Comparison of ENCODE assay signal across 7 mouse cellular contexts in genomic region chr12:80407824-80408223, GRCm38 (mm10). TPM values are rescaled to one million over a fixed set of nuclear protein-coding genes. Genes with fewer than 3 reads are reported as not detected.
DNase-seq lines count a peak whose midpoint lies in the region; ATAC-seq and TF ChIP-seq lines count a peak whose summit lies in the region.

No protein-coding gene starts in this region.

- H3K79me2 ChIP-seq in MEL (ENCODE audit: control insufficient read depth, insufficient read depth, low read length, poor library complexity), result no peaks in the 10 kb centered on the region

- H3K4me1 ChIP-seq in intestine, embryonic 14.5 days (replicated peaks; ENCODE audit: control insufficient read depth, insufficient read depth, low read length), result no peaks in the 10 kb centered on the region
- no peaks in the 10 kb centered on the region for H3K4me1 ChIP-seq in intestine, embryonic 15.5 days (replicated peaks)
- H3K4me1 ChIP-seq in MEL (ENCODE audit: control insufficient read depth in 1 of 2, insufficient read depth in 2 of 2, low read length in 2 of 2), result no peaks in the 10 kb centered on the region

- peak; percentile 50 for TF ChIP-seq RAD21 in MEL (IDR thresholded peaks at IDR 0.05; ENCODE audit: low read depth, low read length)

- no peak overlapping the region for H3K4me3 ChIP-seq in intestine, embryonic 14.5 days (ENCODE audit: low read depth, low read length)
- H3K4me3 ChIP-seq in intestine, embryonic 15.5 days (replicated peaks), result no peak overlapping the region
- H3K4me3 ChIP-seq in MEL (ENCODE audit: control insufficient read depth in 1 of 2, insufficient read depth in 1 of 2, low read depth in 2 of 2, low read length in 2 of 2), result no peak overlapping the region

- no peak overlapping the region for H3K9ac ChIP-seq in intestine, embryonic 14.5 days (ENCODE audit: low read length)
- H3K9ac ChIP-seq in intestine, embryonic 15.5 days, result no peak overlapping the region
- no peak overlapping the region for H3K9ac ChIP-seq in MEL (ENCODE audit: control insufficient read depth, low read depth, low read length, poor library complexity, severe bottlenecking)

- no peak for TF ChIP-seq POLR2A in MEL (IDR thresholded peaks at IDR 0.05; ENCODE audit: control insufficient read depth in 1 of 2, insufficient read depth in 1 of 2, low read depth in 1 of 2, low read length in 2 of 2, poor library complexity in 1 of 2)

- no peak overlapping the region for H3K27ac ChIP-seq in intestine, embryonic 14.5 days (ENCODE audit: low read depth)
- no peak overlapping the region for H3K27ac ChIP-seq in intestine, embryonic 15.5 days
- H3K27ac ChIP-seq in MEL (ENCODE audit: control insufficient read depth, low read depth, low read length), result no peak overlapping the region

- ATAC-seq in intestine, embryonic 14.5 days (replicated peaks; ENCODE audit: low FRiP score, low TSS enrichment, low read depth), result no peak
- ATAC-seq in intestine, embryonic 15.5 days, result no peak

- H3K4me2 ChIP-seq in intestine, embryonic 14.5 days (ENCODE audit: low read length), result no peak overlapping the region
- no peak overlapping the region for H3K4me2 ChIP-seq in intestine, embryonic 15.5 days (replicated peaks)

- TF ChIP-seq EP300 in MEL (IDR thresholded peaks at IDR 0.05; ENCODE audit: low read depth in 1 of 2, low read length in 2 of 2), result no peak

- peak; percentile 60 for DNase-seq in intestine, embryonic 14.5 days (ENCODE audit: low spot score)
- DNase-seq in CD4-positive helper T cell, adult 2 months (ENCODE audit: low read depth, low spot score), result peak; percentile 56
- DNase-seq in MEL (ENCODE audit: low read depth, low spot score), result peak; percentile 84
- DNase-seq in heart, postnatal 4 days, result peak; percentile 57
- DNase-seq in mesoderm, embryonic 11.5 days (ENCODE audit: low read depth, low spot score), result peak; percentile 55
- peak; percentile 62 to 73 for DNase-seq in thymus, postnatal 36 days

- H3K9me3 ChIP-seq in intestine, embryonic 14.5 days (ENCODE audit: control insufficient read depth, low read length), result no peaks in the 10 kb centered on the region
- no peaks in the 10 kb centered on the region for H3K9me3 ChIP-seq in intestine, embryonic 15.5 days
- H3K9me3 ChIP-seq in MEL (replicated peaks; ENCODE audit: insufficient read depth, low read length), result no peaks in the 10 kb centered on the region

- peak; percentile 53 to 84 (median 77) for TF ChIP-seq CTCF in MEL (IDR thresholded peaks at IDR 0.05 in 2 of 3, conservative IDR thresholded peaks at IDR 0.05 in 1 of 3; ENCODE audit: control insufficient read depth in 1 of 3, insufficient read depth in 1 of 3, low read depth in 2 of 3, low read length in 3 of 3, poor library complexity in 1 of 3, severe bottlenecking in 1 of 3)

- H3K27me3 ChIP-seq in intestine, embryonic 14.5 days (replicated peaks; ENCODE audit: control insufficient read depth, insufficient read depth, low read length), result no peaks in the 10 kb centered on the region
- H3K27me3 ChIP-seq in intestine, embryonic 15.5 days (replicated peaks), result no peaks in the 10 kb centered on the region
- H3K27me3 ChIP-seq in MEL (ENCODE audit: control insufficient read depth in 1 of 2, insufficient read depth in 2 of 2, low read length in 2 of 2), result no peaks in the 10 kb centered on the region

- peaks cover 28% of the 10 kb centered on the region for H3K36me3 ChIP-seq in intestine, embryonic 14.5 days (ENCODE audit: control insufficient read depth, insufficient read depth, low read length)
- H3K36me3 ChIP-seq in intestine, embryonic 15.5 days, result peaks cover 11% of the 10 kb centered on the region; the same call in 1 of the 2 replicates
- H3K36me3 ChIP-seq in MEL (ENCODE audit: control insufficient read depth in 1 of 2, insufficient read depth in 2 of 2, low read length in 2 of 2), result peaks cover 0 to 6% of the 10 kb centered on the region in 2 experiments; a peak in 2 of 4 replicates

- 52% methylated on average over 3 of the region's 3 CpGs for WGBS in intestine, embryonic 14.5 days
- WGBS in intestine, embryonic 15.5 days, result 66% methylated on average over 3 of the region's 3 CpGs

TF ChIP-seq in MEL, 35 proteins besides CTCF, POLR2A, EP300 and RAD21:
- no peak for TF ChIP-seq TCF12 (IDR thresholded peaks at IDR 0.05; ENCODE audit: low read depth, low read length)
- peak; percentile 69 for TF ChIP-seq SMC3 (IDR thresholded peaks at IDR 0.05; ENCODE audit: low read depth, low read length)
- TF ChIP-seq MEF2A (IDR thresholded peaks at IDR 0.05; ENCODE audit: extremely low read depth, insufficient replicate concordance, low read depth, low read length, poor library complexity, severe bottlenecking), result no peak
- no peak for TF ChIP-seq JUND (IDR thresholded peaks at IDR 0.05; ENCODE audit: low read depth, low read length)

RNA-seq across cellular contexts. Expression of gene Dcaf5, which starts 28.6 kb away (rescaled TPM):
- 11.4 and 11.6 TPM in 2 replicates for polyA plus RNA-seq in intestine, embryonic 14.5 days (2014; fragmentation: Nextera tagmentation; extraction: Ambion mirVana)
- 8.8 and 10.4 TPM in 2 replicates for polyA plus RNA-seq in intestine, embryonic 15.5 days (2015; fragmentation: Nextera tagmentation; extraction: Ambion mirVana)
- 8.1 and 9.0 TPM in 2 replicates for total RNA-seq in MEL (2012; rRNA removed)
- polyA plus RNA-seq in MEL (2012; ENCODE audit: insufficient read depth in 1 of 2, insufficient read length in 2 of 2, low read depth in 1 of 2, low replicate concordance in 2 of 2, missing spikeins in 1 of 2), result 10 to 100 TPM in 1 of 2 experiments, not detected in 1; 15.6 TPM
- 10 to 100 TPM; 36.3 to 37.3 TPM for total RNA-seq in heart, postnatal 4 days (2021)

RNA-seq across cellular contexts. Expression of gene Exd2, which starts 55.1 kb away (rescaled TPM):
- 29.4 and 36.5 TPM in 2 replicates for polyA plus RNA-seq in intestine, embryonic 14.5 days (2014; fragmentation: Nextera tagmentation; extraction: Ambion mirVana)
- polyA plus RNA-seq in intestine, embryonic 15.5 days (2015; fragmentation: Nextera tagmentation; extraction: Ambion mirVana), result 22.4 and 23.1 TPM in 2 replicates
- 8.5 and 9.6 TPM in 2 replicates for total RNA-seq in MEL (2012; rRNA removed)
- 10 to 100 TPM in 1 of 2 experiments, not detected in 1; 12.8 TPM for polyA plus RNA-seq in MEL (2012; ENCODE audit: insufficient read depth in 1 of 2, insufficient read length in 2 of 2, low read depth in 1 of 2, low replicate concordance in 2 of 2, missing spikeins in 1 of 2)
- total RNA-seq in heart, postnatal 4 days (2021), result 10 to 100 TPM; 10.0 to 10.9 TPM
